Mouse (Mus musculus) brain, embryonic 14.5 days (tissue): ENCODE measurements at regions not wholly inside any gene's neighbourhood (a gene's known extent, or its start where the extent isn't known, plus 50 kb on each side); places are given as distances from the start of the nearest gene placed in this dataset.

Experiments used
- CTCF ChIP-seq: fragments of 200-500 bp; IDR thresholded peaks from 2 replicates; pipeline ENCODE4 v1.5.1; 2012; ENCODE audit warnings: inconsistent platforms, mild to moderate bottlenecking, moderate library complexity, borderline replicate concordance; ENCODE audit not compliant: insufficient read depth, insufficient read length; ENCODE audit errors: extremely low read depth
- POLR2A ChIP-seq: fragments of 200-500 bp; IDR thresholded peaks from 2 replicates; pipeline ENCODE4 v1.6.1; 2012; ENCODE audit warnings: mild to moderate bottlenecking, inconsistent platforms, borderline replicate concordance; ENCODE audit not compliant: poor library complexity, insufficient read depth, insufficient read length, severe bottlenecking; ENCODE audit errors: extremely low read depth

DNA sequence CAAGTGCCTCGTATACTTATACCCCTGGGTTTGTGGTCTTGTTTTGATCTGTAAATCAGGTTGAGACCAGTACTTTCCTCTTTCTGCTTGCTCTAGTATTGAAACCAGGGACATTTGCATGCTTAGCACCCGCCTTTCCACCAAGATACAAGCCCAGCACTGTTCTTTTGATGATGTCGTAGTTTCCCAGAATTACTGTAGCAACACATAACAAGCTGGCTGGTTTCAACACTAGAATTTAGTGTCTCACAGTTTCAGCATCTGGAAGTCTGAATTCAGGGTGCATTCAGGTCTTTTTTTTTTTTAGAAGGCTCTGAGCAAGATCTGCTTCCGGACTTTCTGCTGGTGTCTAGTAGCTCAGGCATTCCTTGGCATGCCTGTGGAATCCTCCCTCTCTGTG, 117.8 kb downstream of the Cavin4 start:
- TF ChIP-seq CTCF (no peak), POLR2A (no peak)
